Mouse (Mus musculus): Measurements from ENCODE around the gene Flnc. TPM values are rescaled to one million over a fixed set of nuclear protein-coding genes. Genes with fewer than 3 reads are reported as not detected.
"Not testable (repeated sequence)": the region's sequence is repeated elsewhere in the genome, so short reads cannot be mapped to it uniquely, and the experiment has no call there.

Gene Flnc
- total RNA-seq (2015) (not detected in 2 replicates), total RNA-seq (2017) (not detected in 2 replicates)

GRCm38 (mm10) chr6:29433038-29433803 is at the start of gene Flnc:
TSS of gene Flnc (plus strand) at chr6:29433256.
- ATAC-seq (ENCODE audit: poor library complexity, severe bottlenecking) = no peak

- ATAC-seq (ENCODE audit: poor library complexity, severe bottlenecking) = no peak
Observed at GRCm38 (mm10) chr6:29388052-29388518, 45.0 kb upstream of the Flnc start, which contains the start of gene Opn1sw. TSS of gene Opn1sw (minus strand) at chr6:29388468.

GRCm38 (mm10) chr6:29388606-29389080 is 44.4 kb upstream of the Flnc start:
- no peak for ATAC-seq (ENCODE audit: poor library complexity, severe bottlenecking)

DNA sequence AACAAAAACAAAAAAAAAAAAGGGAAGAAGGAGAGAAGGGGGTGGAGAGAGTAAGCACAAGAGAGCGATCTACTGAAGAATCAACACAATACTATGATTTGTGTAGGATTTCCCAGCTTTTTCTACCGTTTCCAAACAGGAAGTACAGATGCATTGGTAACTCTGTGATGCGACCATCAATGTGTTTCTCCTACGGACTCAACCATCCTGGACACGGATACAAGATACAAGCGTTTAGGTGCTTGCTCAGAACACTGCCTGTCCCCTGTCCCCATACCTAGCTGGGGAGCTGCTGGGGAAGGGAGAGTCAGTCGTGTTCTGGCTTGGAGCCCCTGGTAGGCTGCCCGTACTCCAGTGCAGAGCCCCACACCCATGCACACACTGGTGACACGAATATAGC is 43.6 kb upstream of the Flnc start:
- ATAC-seq (ENCODE audit: poor library complexity, severe bottlenecking) = no peak

GRCm38 (mm10) chr6:29390500-29390899 is 42.6 kb upstream of the Flnc start:
- ATAC-seq (ENCODE audit: poor library complexity, severe bottlenecking) = not testable (repeated sequence)

DNA sequence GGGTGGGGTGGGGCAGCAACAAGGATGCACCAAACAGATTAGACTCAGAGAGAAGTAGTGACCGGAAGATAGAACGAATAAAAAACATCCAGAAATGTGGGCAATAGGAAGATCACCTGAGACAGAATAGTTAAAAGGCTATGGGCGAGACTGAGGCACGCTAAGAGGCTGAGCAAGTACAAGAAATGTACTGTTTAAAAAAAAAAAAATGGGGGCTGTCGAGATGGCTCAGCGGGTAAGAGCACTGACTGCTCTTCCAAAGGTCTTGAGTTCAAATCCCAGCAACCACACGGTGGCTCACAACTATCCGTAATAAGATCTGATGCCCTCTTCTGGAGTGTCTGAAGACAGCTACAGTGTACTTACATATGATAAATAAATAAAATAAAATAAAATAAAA is 41.8 kb upstream of the Flnc start:
- not testable (repeated sequence) for ATAC-seq (ENCODE audit: poor library complexity, severe bottlenecking)

DNA sequence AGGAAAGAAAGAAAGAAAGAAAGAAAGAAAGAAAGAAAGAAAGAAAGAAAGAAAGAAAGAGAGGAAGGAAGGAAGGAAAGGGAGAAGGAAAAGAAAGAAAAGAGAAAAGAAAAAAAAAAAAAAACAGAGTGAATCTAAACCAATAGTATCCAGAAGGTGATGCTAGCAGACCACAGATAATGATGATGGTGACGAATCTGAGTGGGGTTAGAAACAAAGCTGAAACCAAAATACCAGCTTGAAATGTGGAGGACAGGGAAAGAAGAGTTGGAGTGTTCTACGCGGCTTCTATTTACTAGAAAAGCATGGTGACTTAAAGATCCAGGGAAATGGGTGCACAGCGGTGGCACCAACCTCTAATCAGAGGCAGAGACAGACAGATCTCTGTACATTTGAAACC is 41.3 kb upstream of the Flnc start:
- ATAC-seq (ENCODE audit: poor library complexity, severe bottlenecking) = no peak

GRCm38 (mm10) chr6:29394286-29394685 is 38.8 kb upstream of the Flnc start:
- ATAC-seq (ENCODE audit: poor library complexity, severe bottlenecking) = no peak

- peak; percentile 45; the same call in 1 of the 2 replicates for ATAC-seq (ENCODE audit: poor library complexity, severe bottlenecking)
Observed at GRCm38 (mm10) chr6:29395910-29396713, 36.9 kb upstream of the Flnc start, which contains the start of gene Ccdc136. TSS of gene Ccdc136 (plus strand) at chr6:29396309.

- no peak for ATAC-seq (ENCODE audit: poor library complexity, severe bottlenecking)
Observed at GRCm38 (mm10) chr6:29396714-29397540, 36.1 kb upstream of the Flnc start.

DNA sequence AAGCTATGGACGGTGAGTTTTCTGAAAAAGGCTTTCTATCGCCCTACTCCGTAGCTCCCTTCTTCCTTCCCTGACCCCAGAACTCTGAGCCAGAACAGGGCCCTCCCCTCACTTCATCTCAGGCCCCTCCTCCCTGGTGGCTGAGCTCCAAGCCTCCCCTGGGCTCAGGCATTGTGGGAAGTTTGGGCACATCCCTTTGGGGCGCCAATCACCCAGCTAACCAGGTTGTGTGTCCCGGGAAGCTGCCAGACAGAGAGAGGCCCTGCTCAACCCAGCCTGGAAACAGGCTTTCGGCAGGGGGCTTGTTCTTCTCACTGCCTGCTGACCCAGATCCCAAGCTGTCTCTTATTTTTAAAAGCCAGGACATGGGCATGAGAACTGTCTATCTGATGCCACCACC is 35.5 kb upstream of the Flnc start:
- no peak for ATAC-seq (ENCODE audit: poor library complexity, severe bottlenecking)

- no peak for ATAC-seq (ENCODE audit: poor library complexity, severe bottlenecking)
Observed at GRCm38 (mm10) chr6:29399851-29400250, 33.2 kb upstream of the Flnc start.

GRCm38 (mm10) chr6:29402693-29403342 is 30.2 kb upstream of the Flnc start:
- ATAC-seq (ENCODE audit: poor library complexity, severe bottlenecking) = no peak

DNA sequence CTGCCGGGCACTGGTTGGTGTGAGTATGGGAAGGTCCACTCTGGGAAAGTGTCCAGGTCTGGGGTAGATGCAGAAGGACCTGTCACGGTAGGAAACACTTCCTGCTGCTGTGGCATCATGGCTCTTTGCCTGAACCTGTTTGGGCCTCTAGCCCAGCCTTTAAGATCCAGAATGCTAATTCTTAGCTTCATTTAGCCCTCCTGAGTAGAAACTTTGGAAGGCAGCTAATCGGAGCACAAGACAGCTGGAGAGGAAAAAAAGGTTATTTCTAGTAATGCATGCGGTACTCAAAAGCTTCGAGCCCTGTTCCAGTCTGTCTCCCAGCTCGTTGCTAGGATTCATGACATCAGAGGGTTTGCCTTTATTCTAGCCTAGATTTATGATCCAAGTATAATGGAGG is 26.6 kb upstream of the Flnc start:
- no peak for ATAC-seq (ENCODE audit: poor library complexity, severe bottlenecking)

GRCm38 (mm10) chr6:29415446-29415845 is 17.6 kb upstream of the Flnc start:
- ATAC-seq (ENCODE audit: poor library complexity, severe bottlenecking) = no peak

DNA sequence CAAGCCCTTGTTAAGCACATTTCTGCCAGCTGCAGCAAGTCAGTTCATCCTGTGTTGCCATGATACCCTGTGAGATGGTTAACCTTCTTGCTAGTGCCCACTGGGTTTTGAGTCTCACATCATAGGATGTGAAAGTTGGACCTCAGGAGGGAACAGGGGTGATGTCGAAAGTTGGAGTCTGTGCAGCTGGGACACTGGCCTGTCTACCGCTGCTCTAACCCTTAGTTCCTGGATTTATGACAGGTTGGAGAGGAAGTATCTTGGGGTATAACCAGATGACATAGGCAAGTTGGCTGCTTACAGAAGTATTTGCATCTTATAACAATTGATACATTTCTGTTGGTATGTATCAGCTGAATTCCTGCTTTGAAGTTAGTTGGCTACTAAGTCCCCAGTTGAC is 12.5 kb upstream of the Flnc start:
- no peak; the same call in 1 of the 2 replicates for ATAC-seq (ENCODE audit: poor library complexity, severe bottlenecking)

GRCm38 (mm10) chr6:29425118-29425517 is 7.9 kb upstream of the Flnc start:
- no peak for ATAC-seq (ENCODE audit: poor library complexity, severe bottlenecking)

GRCm38 (mm10) chr6:29426331-29426730 is 6.7 kb upstream of the Flnc start:
- no peak for ATAC-seq (ENCODE audit: poor library complexity, severe bottlenecking)

DNA sequence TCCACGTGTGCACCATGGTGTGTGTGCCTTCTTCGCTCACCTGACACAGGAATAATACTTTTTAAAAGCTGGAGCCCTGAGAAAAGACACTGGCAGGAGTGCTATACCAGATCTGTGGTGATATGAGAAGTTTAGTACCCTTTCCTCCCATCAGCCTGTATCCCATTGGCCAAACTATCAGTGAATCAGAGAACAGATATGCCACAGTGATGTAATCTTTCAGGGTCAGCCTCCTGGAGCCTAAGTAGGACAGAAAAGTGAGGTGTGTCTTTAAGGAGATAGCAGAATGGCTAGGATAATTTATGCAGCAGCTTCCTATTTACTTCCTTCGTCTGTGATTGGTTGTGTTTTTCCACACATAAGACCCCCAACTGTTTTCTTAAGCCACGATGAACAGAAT is 4.9 kb upstream of the Flnc start:
- no peak for ATAC-seq (ENCODE audit: poor library complexity, severe bottlenecking)
